Mouse (Mus musculus) liver, embryonic 14.5 days (tissue): ENCODE results near the gene Cx3cl1.

Experiments
- CTCF ChIP-seq: IDR thresholded peaks from 2 replicates; pipeline ENCODE4 v1.5.1; 2016; ENCODE audit warnings: antibody characterized with exemption, low read depth, control low read depth
- EP300 ChIP-seq: IDR thresholded peaks from 2 replicates; pipeline ENCODE4 v1.6.1; 2016; ENCODE audit warnings: antibody characterized with exemption, low read depth

GRCm38 (mm10) chr8:94746832-94747231 is 25.0 kb upstream of the Cx3cl1 start:
- TF ChIP-seq CTCF (no peak), EP300 (no peak)
